Mouse (Mus musculus): Measurements from ENCODE around the gene Hoxc11. TPM values are rescaled to one million over a fixed set of nuclear protein-coding genes. Genes with fewer than 3 reads are reported as not detected.

Hoxc11 gene
- total RNA-seq, 1 experiment from 2014 or later, result not detected

- ATAC-seq (replicated peaks; ENCODE audit: low read depth, poor library complexity, severe bottlenecking), result no peak
Observed at GRCm38 (mm10) chr15:102963259-102963658, 9.0 kb downstream of the Hoxc11 start.

GRCm38 (mm10) chr15:102963671-102964640, 9.7 kb downstream of the Hoxc11 start:
- ATAC-seq (replicated peaks; ENCODE audit: low read depth, poor library complexity, severe bottlenecking), result 0 out of 2 replicates have a peak, but pooled peaks have one; percentile 34

- ATAC-seq (replicated peaks; ENCODE audit: low read depth, poor library complexity, severe bottlenecking), result no peak
Observed at GRCm38 (mm10) chr15:102965003-102965891, 11.0 kb downstream of the Hoxc11 start.

- ATAC-seq (replicated peaks; ENCODE audit: low read depth, poor library complexity, severe bottlenecking), result peak; percentile 66
Observed at GRCm38 (mm10) chr15:102965892-102966775, 11.9 kb downstream of the Hoxc11 start.

GRCm38 (mm10) chr15:102966776-102967311, 12.6 kb downstream of the Hoxc11 start, which contains the start of gene Hoxc10:
TSS of gene Hoxc10 (plus strand) at chr15:102966796.
- no peak for ATAC-seq (replicated peaks; ENCODE audit: low read depth, poor library complexity, severe bottlenecking)

- no peak for ATAC-seq (replicated peaks; ENCODE audit: low read depth, poor library complexity, severe bottlenecking)
Observed at GRCm38 (mm10) chr15:102967312-102967510, 13.0 kb downstream of the Hoxc11 start, which contains the start of gene Hoxc5. TSS of gene Hoxc5 (plus strand) at chr15:102967443.

- ATAC-seq (replicated peaks; ENCODE audit: low read depth, poor library complexity, severe bottlenecking), result no peak
Observed at GRCm38 (mm10) chr15:102967511-102968397, 13.5 kb downstream of the Hoxc11 start.

GRCm38 (mm10) chr15:102969296-102969695, 15.1 kb downstream of the Hoxc11 start:
- no peak for ATAC-seq (replicated peaks; ENCODE audit: low read depth, poor library complexity, severe bottlenecking)

GRCm38 (mm10) chr15:102970740-102971139, 16.5 kb downstream of the Hoxc11 start:
- ATAC-seq (replicated peaks; ENCODE audit: low read depth, poor library complexity, severe bottlenecking), result no peak

GRCm38 (mm10) chr15:102972254-102972653, 18.0 kb downstream of the Hoxc11 start:
- ATAC-seq (replicated peaks; ENCODE audit: low read depth, poor library complexity, severe bottlenecking), result no peak

- ATAC-seq (replicated peaks; ENCODE audit: low read depth, poor library complexity, severe bottlenecking), result no peak
Observed at GRCm38 (mm10) chr15:102972753-102973152, 18.5 kb downstream of the Hoxc11 start.

- ATAC-seq (replicated peaks; ENCODE audit: low read depth, poor library complexity, severe bottlenecking), result no peak
Observed at GRCm38 (mm10) chr15:102975034-102975433, 20.8 kb downstream of the Hoxc11 start.

- ATAC-seq (replicated peaks; ENCODE audit: low read depth, poor library complexity, severe bottlenecking), result peak; percentile 19; the same call in 1 of the 2 replicates
Observed at GRCm38 (mm10) chr15:102975688-102976111, 21.5 kb downstream of the Hoxc11 start.

- no peak for ATAC-seq (replicated peaks; ENCODE audit: low read depth, poor library complexity, severe bottlenecking)
Observed at GRCm38 (mm10) chr15:102976171-102976570, 21.9 kb downstream of the Hoxc11 start, which contains the start of gene Hoxc9. TSS of gene Hoxc9 (plus strand) at chr15:102976439.

GRCm38 (mm10) chr15:102976631-102977422, 22.6 kb downstream of the Hoxc11 start:
- no peak for ATAC-seq (replicated peaks; ENCODE audit: low read depth, poor library complexity, severe bottlenecking)

- ATAC-seq (replicated peaks; ENCODE audit: low read depth, poor library complexity, severe bottlenecking), result no peak
Observed at GRCm38 (mm10) chr15:102977423-102977974, 23.3 kb downstream of the Hoxc11 start.

Data from common myeloid progenitor, adult 5-6 weeks (primary cell).